Mouse (Mus musculus): Measurements from ENCODE around the gene Defb45. TPM values are rescaled to one million over a fixed set of nuclear protein-coding genes. Genes with fewer than 3 reads are reported as not detected.

Gene Defb45
- not detected in 2 replicates for polyA plus RNA-seq (2016; fragmentation: Nextera tagmentation; extraction: Ambion mirVana)

GRCm38 (mm10) chr2:152599299-152599698 lies at the start of gene Defb45:
Defb45 (minus strand) TSS chr2:152599399.
- no peaks in the 10 kb centered on the region for H3K4me1 ChIP-seq
- no peaks in the 10 kb centered on the region for H3K9me3 ChIP-seq (replicated peaks)
- H3K4me3 ChIP-seq, result no peak within 1 kb of the TSS
- WGBS, result 75% methylated on average over 7 of the region's 7 CpGs
- H3K36me3 ChIP-seq, result no peaks in the 10 kb centered on the region
- no peak within 1 kb of the TSS for H3K9ac ChIP-seq
- no peak within 1 kb of the TSS for H3K27ac ChIP-seq
- no peak for ATAC-seq (ENCODE audit: low FRiP score)
- H3K27me3 ChIP-seq, result no peaks in the 10 kb centered on the region
- H3K4me2 ChIP-seq (replicated peaks), result no peak within 1 kb of the TSS

GRCm38 (mm10) chr2:152639406-152640113 lies 40.4 kb upstream of the Defb45 start:
- Histone ChIP-seq H3K4me2 (replicated peaks) (no peak overlapping the region), H3K4me1 (peaks cover 8% of the 10 kb centered on the region), H3K9ac (no peak overlapping the region), H3K27ac (no peak overlapping the region), H3K36me3 (no peaks in the 10 kb centered on the region), H3K9me3 (replicated peaks) (no peaks in the 10 kb centered on the region), H3K4me3 (no peak overlapping the region), H3K27me3 (peaks cover under 1% of the 10 kb centered on the region; the same call in 1 of the 2 replicates)
- ATAC-seq (ENCODE audit: low FRiP score), result no peak
- 10% methylated on average over 11 of the region's 11 CpGs for WGBS

GRCm38 (mm10) chr2:152638865-152639264 lies 39.7 kb upstream of the Defb45 start:
- peaks cover 2% of the 10 kb centered on the region; the same call in 1 of the 2 replicates for H3K27me3 ChIP-seq
- no peak overlapping the region for H3K4me2 ChIP-seq (replicated peaks)
- 44% methylated on average over 6 of the region's 6 CpGs for WGBS
- no peak overlapping the region for H3K4me3 ChIP-seq
- no peak overlapping the region for H3K27ac ChIP-seq
- H3K9ac ChIP-seq, result no peak overlapping the region
- H3K4me1 ChIP-seq, result peaks cover 8% of the 10 kb centered on the region
- H3K9me3 ChIP-seq (replicated peaks), result no peaks in the 10 kb centered on the region
- H3K36me3 ChIP-seq, result no peaks in the 10 kb centered on the region
- ATAC-seq (ENCODE audit: low FRiP score), result no peak

GRCm38 (mm10) chr2:152637381-152637780 lies 38.2 kb upstream of the Defb45 start:
- Histone ChIP-seq H3K27me3 (peaks cover 2% of the 10 kb centered on the region; the same call in 1 of the 2 replicates), H3K9me3 (replicated peaks) (no peaks in the 10 kb centered on the region), H3K27ac (no peak overlapping the region), H3K4me3 (no peak overlapping the region), H3K4me1 (peaks cover 8% of the 10 kb centered on the region), H3K9ac (no peak overlapping the region), H3K36me3 (no peaks in the 10 kb centered on the region), H3K4me2 (replicated peaks) (no peak overlapping the region)
- WGBS, result 91% methylated on average over 4 of the region's 4 CpGs
- no peak for ATAC-seq (ENCODE audit: low FRiP score)

GRCm38 (mm10) chr2:152637006-152637322 lies 37.8 kb upstream of the Defb45 start:
- Histone ChIP-seq H3K4me1 (peaks cover 8% of the 10 kb centered on the region), H3K4me2 (replicated peaks) (no peak overlapping the region), H3K36me3 (no peaks in the 10 kb centered on the region), H3K9me3 (replicated peaks) (no peaks in the 10 kb centered on the region), H3K27ac (no peak overlapping the region), H3K27me3 (peaks cover 2% of the 10 kb centered on the region), H3K4me3 (no peak overlapping the region), H3K9ac (no peak overlapping the region)
- 82% methylated on average over 6 of the region's 6 CpGs for WGBS
- ATAC-seq (ENCODE audit: low FRiP score), result no peak

GRCm38 (mm10) chr2:152636246-152637005 lies 37.2 kb upstream of the Defb45 start:
- no peak for ATAC-seq (ENCODE audit: low FRiP score)
- H3K27me3 ChIP-seq, result peaks cover 2% of the 10 kb centered on the region
- no peak overlapping the region for H3K9ac ChIP-seq
- no peaks in the 10 kb centered on the region for H3K36me3 ChIP-seq
- H3K4me2 ChIP-seq (replicated peaks), result no peak overlapping the region
- H3K4me3 ChIP-seq, result no peak overlapping the region
- WGBS, result 73% methylated on average over 23 of the region's 23 CpGs
- H3K9me3 ChIP-seq (replicated peaks), result no peaks in the 10 kb centered on the region
- no peak overlapping the region for H3K27ac ChIP-seq
- peaks cover 8% of the 10 kb centered on the region for H3K4me1 ChIP-seq

- 83% methylated on average over 29 of the region's 29 CpGs for WGBS
- no peak for ATAC-seq (ENCODE audit: low FRiP score)
- H3K9me3 ChIP-seq (replicated peaks), result no peaks in the 10 kb centered on the region
- H3K4me1 ChIP-seq, result 0 out of 2 replicates have a peak, but pooled peaks cover 3% of the 10 kb centered on the region
- H3K27ac ChIP-seq, result no peak overlapping the region
- no peak overlapping the region for H3K4me2 ChIP-seq (replicated peaks)
- no peaks in the 10 kb centered on the region for H3K36me3 ChIP-seq
- no peak overlapping the region for H3K9ac ChIP-seq
- peaks cover 7% of the 10 kb centered on the region for H3K27me3 ChIP-seq
- H3K4me3 ChIP-seq, result no peak overlapping the region
These were observed 35.1 kb upstream of the Defb45 start for GRCm38 (mm10) chr2:152634311-152634710.

- Histone ChIP-seq H3K36me3 (no peaks in the 10 kb centered on the region), H3K4me1 (no peaks in the 10 kb centered on the region), H3K9me3 (replicated peaks) (no peaks in the 10 kb centered on the region), H3K9ac (no peak overlapping the region), H3K4me3 (no peak overlapping the region), H3K27me3 (peaks cover 16% of the 10 kb centered on the region), H3K27ac (no peak overlapping the region), H3K4me2 (replicated peaks) (peak overlapping the region; percentile 30)
- no peak for ATAC-seq (ENCODE audit: low FRiP score)
- WGBS, result 56% methylated on average over 17 of the region's 17 CpGs
These were observed 34.1 kb upstream of the Defb45 start for GRCm38 (mm10) chr2:152633334-152633733.

GRCm38 (mm10) chr2:152629904-152630303 lies 30.7 kb upstream of the Defb45 start:
- Histone ChIP-seq H3K9me3 (replicated peaks) (no peaks in the 10 kb centered on the region), H3K4me2 (replicated peaks) (no peak overlapping the region), H3K4me1 (peaks cover 22% of the 10 kb centered on the region), H3K27me3 (peaks cover 49% of the 10 kb centered on the region), H3K36me3 (no peaks in the 10 kb centered on the region), H3K27ac (no peak overlapping the region), H3K9ac (no peak overlapping the region), H3K4me3 (no peak overlapping the region)
- no peak for ATAC-seq (ENCODE audit: low FRiP score)
- 91% methylated on average over 6 of the region's 6 CpGs for WGBS

- Histone ChIP-seq H3K36me3 (no peaks in the 10 kb centered on the region), H3K27ac (no peak overlapping the region), H3K9me3 (replicated peaks) (no peaks in the 10 kb centered on the region), H3K4me3 (no peak overlapping the region), H3K27me3 (peaks cover 52% of the 10 kb centered on the region), H3K4me1 (peaks cover 22% of the 10 kb centered on the region), H3K4me2 (replicated peaks) (no peak overlapping the region), H3K9ac (no peak overlapping the region)
- no peak for ATAC-seq (ENCODE audit: low FRiP score)
- WGBS, result 83% methylated on average over 3 of the region's 3 CpGs
These were observed 30.0 kb upstream of the Defb45 start for GRCm38 (mm10) chr2:152629239-152629638.

GRCm38 (mm10) chr2:152628066-152628465 lies 28.9 kb upstream of the Defb45 start:
- H3K27me3 ChIP-seq, result peaks cover 54% of the 10 kb centered on the region

GRCm38 (mm10) chr2:152626774-152627591 lies 27.8 kb upstream of the Defb45 start, which contains the start of gene Rem1:
Rem1 (plus strand) TSS chr2:152626951.
- Histone ChIP-seq H3K36me3 (no peaks in the 10 kb centered on the region), H3K4me2 (replicated peaks) (peak within 1 kb of the TSS; percentile 65), H3K4me3 (peak within 1 kb of the TSS; percentile 33), H3K27ac (no peak within 1 kb of the TSS), H3K27me3 (peaks cover 54% of the 10 kb centered on the region), H3K9me3 (replicated peaks) (no peaks in the 10 kb centered on the region), H3K4me1 (peaks cover 22% of the 10 kb centered on the region), H3K9ac (peak within 1 kb of the TSS; percentile 49)
- ATAC-seq (ENCODE audit: low FRiP score), result no peak
- WGBS, result 1% methylated on average over 58 of the region's 59 CpGs

More at GRCm38 (mm10) chr2:152628066-152628465, 28.9 kb upstream of the Defb45 start:
- no peak overlapping the region for H3K9ac ChIP-seq
- no peak overlapping the region for H3K4me3 ChIP-seq
- H3K4me2 ChIP-seq (replicated peaks), result no peak overlapping the region
- H3K36me3 ChIP-seq, result no peaks in the 10 kb centered on the region
- H3K4me1 ChIP-seq, result peaks cover 22% of the 10 kb centered on the region
- no peak overlapping the region for H3K27ac ChIP-seq
- 43% methylated on average over 17 of the region's 17 CpGs for WGBS
- no peak for ATAC-seq (ENCODE audit: low FRiP score)
- no peaks in the 10 kb centered on the region for H3K9me3 ChIP-seq (replicated peaks)
